Mouse (Mus musculus) neural tube, embryonic 12.5 days (tissue): Measurements from ENCODE around the gene Mapkap1. TPM values are rescaled to one million over a fixed set of nuclear protein-coding genes. Genes with fewer than 3 reads are reported as not detected.
A peak's percentile ranks its signal among the peaks of the same experiment; 100 is the strongest.

Source experiments
- ATAC-seq: fragments of 200-750 bp; cut with Nextera tagmentation; 2 replicates; pipeline ENCODE4 v1.8.0; 2017; ENCODE audit warnings: low read depth, mild to moderate bottlenecking, moderate TSS enrichment, moderate library complexity; ENCODE audit not compliant: low FRiP score
- H3K27ac ChIP-seq: fragments of 300-500 bp; sonication (generic); 2 replicates; pipeline ENCODE4 v1.5.1; 2016
- H3K27me3 ChIP-seq: fragments of 300-500 bp; sonication (generic); replicated peaks from 2 replicates; pipeline ENCODE4 v1.6.1; 2016; ENCODE audit warnings: mild to moderate bottlenecking
- H3K36me3 ChIP-seq: fragments of 300-500 bp; sonication (generic); 2 replicates; pipeline ENCODE4 v1.6.1; 2016; ENCODE audit warnings: mild to moderate bottlenecking
- H3K4me1 ChIP-seq: fragments of 300-500 bp; sonication (generic); 2 replicates; pipeline ENCODE4 v1.6.1; 2016
- H3K4me2 ChIP-seq: fragments of 300-500 bp; sonication (generic); replicated peaks from 2 replicates; pipeline ENCODE4 v1.6.1; 2016; ENCODE audit warnings: mild to moderate bottlenecking
- H3K4me3 ChIP-seq: fragments of 300-500 bp; sonication (generic); 2 replicates; pipeline ENCODE4 v1.5.1; 2016
- H3K9ac ChIP-seq: fragments of 300-500 bp; sonication (generic); 2 replicates; pipeline ENCODE4 v1.6.1; 2016; ENCODE audit warnings: mild to moderate bottlenecking
- H3K9me3 ChIP-seq: fragments of 300-500 bp; sonication (generic); 2 replicates; pipeline ENCODE4 v1.6.1; 2016; ENCODE audit warnings: mild to moderate bottlenecking
- WGBS: fragments of 180-500 bp; shearing (Covaris S2); methylation state at CpG from one replicate; pipeline ENCODE4 v1.1.7; 2016; 5-methylcytosine and 5-hydroxymethylcytosine counted together
- polyA plus RNA-seq: library from polyadenylated mRNA; unstranded; fragments of >200 nt; fragmentation: Nextera tagmentation; extraction: Ambion mirVana; gene quantifications from 2 replicates; pipeline ENCODE4 v1.2.1, GENCODE M21; 2016

The Mapkap1 gene
- 111 and 114 TPM in 2 replicates for polyA plus RNA-seq

DNA sequence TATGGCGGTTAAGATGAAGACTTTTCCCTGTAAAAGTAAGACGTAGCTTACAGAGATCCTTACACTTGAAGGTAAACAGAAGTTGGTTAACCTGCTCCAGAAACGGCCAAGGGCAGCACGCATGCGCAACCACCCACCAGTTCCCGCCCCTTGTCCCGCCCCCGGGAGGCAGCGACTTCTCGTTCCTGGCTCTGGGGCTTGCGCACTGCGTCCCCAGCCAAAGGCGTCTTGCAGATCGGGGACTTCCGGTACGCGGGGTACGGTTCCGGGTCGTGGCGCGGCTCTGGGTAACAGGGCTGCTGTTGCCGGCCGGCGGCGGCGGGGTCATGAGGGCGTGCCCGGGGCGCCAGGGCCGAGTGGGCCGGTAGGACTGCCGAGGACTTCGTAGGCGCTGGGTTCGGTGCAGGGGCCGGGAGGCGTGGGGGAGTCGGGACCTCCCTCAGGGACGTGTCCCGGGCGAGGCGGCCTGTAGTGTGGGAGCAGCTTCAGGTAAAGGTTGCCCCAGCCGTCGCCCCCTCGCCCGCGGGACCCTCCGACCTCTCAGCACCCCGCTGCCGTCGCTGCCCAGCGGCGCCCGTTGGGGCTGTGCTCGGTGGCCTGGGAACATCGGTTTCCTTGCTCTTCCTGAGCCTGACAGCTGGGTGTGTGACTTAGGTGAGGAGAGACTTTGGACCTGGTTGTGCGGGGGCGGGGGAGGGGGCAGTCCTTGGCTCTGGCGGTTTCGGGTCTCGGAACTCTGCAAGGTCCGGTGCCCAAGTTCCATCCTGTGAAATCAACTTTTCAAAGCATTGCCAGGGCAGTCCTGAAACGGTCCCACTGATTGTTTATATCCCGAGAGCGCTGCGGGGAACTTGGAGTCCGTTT lies at the start of gene Mapkap1:
Mapkap1 (plus strand) TSS at position 171 of the 864 bp plus-strand sequence.
- Histone ChIP-seq H3K27me3 (no peaks in the 10 kb centered on the region), H3K9me3 (no peaks in the 10 kb centered on the region), H3K4me1 (peaks cover 15% of the 10 kb centered on the region), H3K27ac (peak within 1 kb of the TSS; percentile 12; the same call in 1 of the 2 replicates), H3K4me2 (peak within 1 kb of the TSS; percentile 86), H3K4me3 (peak within 1 kb of the TSS; percentile 93), H3K9ac (peak within 1 kb of the TSS; percentile 91), H3K36me3 (no peaks in the 10 kb centered on the region)
- peak; percentile 99 for ATAC-seq
- WGBS, result under 1% methylated on average over 68 of the region's 68 CpGs

DNA sequence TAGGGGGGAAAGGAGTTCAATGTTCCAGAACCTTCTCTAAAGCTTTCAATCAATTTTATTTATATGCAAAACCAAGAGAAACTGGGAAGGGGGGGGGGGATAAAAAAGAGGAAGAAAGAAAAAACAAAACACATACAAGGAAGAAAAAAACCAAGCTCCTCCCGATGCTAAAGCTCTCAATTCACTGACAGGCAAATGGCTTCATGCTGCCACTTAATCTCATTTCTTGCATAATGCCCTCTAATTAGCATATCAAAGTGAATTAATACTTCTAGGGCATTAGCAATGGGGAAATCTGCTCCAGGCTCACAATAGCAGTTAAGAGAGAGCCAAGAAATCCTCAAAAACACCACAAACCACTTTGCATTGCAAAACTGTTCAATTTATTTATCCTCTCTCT lies 42.9 kb upstream of the Mapkap1 start:
- H3K36me3 ChIP-seq, result no peaks in the 10 kb centered on the region
- no peak overlapping the region for H3K4me3 ChIP-seq
- no peak for ATAC-seq
- H3K4me1 ChIP-seq, result peaks cover 30% of the 10 kb centered on the region
- H3K9ac ChIP-seq, result no peak overlapping the region
- H3K9me3 ChIP-seq, result no peaks in the 10 kb centered on the region
- no peaks in the 10 kb centered on the region for H3K27me3 ChIP-seq
- H3K27ac ChIP-seq, result no peak overlapping the region
- 11% methylated on average over 1 of the region's 1 CpGs for WGBS
- H3K4me2 ChIP-seq, result no peak overlapping the region

DNA sequence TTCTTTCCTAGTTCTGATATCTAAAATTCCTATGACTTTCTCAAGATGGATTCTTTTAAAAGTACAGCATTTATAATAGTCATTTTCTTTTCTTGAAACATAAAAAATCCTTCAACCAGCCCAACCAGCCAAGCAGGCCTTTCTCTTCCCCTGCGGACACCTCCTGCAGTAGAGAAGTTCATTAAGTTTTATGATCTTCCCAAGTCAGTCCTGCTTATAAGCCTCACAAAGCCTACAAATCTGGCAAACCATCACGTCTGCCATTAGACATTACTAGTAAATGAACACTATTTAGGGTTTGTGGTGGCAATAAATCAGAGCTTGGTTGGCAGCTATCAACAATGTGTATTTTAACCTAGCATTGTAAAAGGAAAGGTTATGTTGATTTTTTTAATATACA lies 39.5 kb upstream of the Mapkap1 start:
- H3K9me3 ChIP-seq, result no peaks in the 10 kb centered on the region
- H3K27ac ChIP-seq, result no peak overlapping the region
- H3K4me1 ChIP-seq, result peaks cover 12% of the 10 kb centered on the region; the same call in 1 of the 2 replicates
- H3K27me3 ChIP-seq, result no peaks in the 10 kb centered on the region
- no peak overlapping the region for H3K4me3 ChIP-seq
- ATAC-seq, result no peak
- no peaks in the 10 kb centered on the region for H3K36me3 ChIP-seq
- no peak overlapping the region for H3K9ac ChIP-seq
- WGBS, result 9% methylated on average over 2 of the region's 2 CpGs
- peak overlapping the region; percentile 31 for H3K4me2 ChIP-seq

DNA sequence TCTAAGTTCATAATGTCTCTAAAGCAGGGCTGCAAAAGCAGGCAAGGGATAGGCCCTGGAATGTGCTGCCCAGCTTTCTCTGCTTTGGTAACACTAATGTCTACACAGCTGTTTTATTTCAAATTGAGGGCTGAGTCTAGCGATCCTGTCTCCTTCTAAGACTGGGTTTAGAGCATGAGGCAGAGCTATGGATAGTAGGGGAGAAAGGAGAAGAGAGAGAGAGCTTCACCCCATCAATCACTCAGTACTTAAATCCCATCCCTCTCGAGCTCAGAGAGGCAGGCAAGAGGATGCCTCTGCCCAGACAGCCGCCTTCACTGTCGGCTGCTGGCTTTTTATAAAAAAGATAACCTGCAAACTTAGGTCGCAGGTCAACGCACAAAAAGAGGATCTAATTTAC lies 38.2 kb upstream of the Mapkap1 start:
- H3K4me3 ChIP-seq, result peak overlapping the region; percentile 32
- no peak for ATAC-seq
- peak overlapping the region; percentile 59 for H3K4me2 ChIP-seq
- WGBS, result 22% methylated on average over 6 of the region's 6 CpGs
- peaks cover 15% of the 10 kb centered on the region; the same call in 1 of the 2 replicates for H3K4me1 ChIP-seq
- H3K9me3 ChIP-seq, result no peaks in the 10 kb centered on the region
- peak overlapping the region; percentile 52 for H3K9ac ChIP-seq
- H3K27me3 ChIP-seq, result no peaks in the 10 kb centered on the region
- H3K27ac ChIP-seq, result peak overlapping the region; percentile 15; the same call in 1 of the 2 replicates
- no peaks in the 10 kb centered on the region for H3K36me3 ChIP-seq

DNA sequence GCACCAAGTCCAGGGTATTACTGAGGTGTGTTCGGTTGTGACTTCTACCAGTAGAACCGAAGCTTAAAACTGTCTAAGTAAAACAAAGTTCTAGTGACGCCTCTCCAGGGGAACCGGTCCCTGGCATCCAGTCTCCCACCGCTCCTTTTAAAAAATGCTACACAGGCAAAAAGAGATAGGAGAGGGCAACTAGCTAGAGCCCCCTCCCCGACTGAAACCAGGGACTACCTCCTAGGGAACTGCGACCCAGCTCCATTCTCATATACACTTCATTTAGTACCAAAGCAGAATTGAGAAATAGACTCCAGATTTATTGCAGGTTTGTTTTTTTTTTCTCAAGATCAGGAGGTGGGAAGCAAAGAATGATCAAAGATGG lies 36.2 kb upstream of the Mapkap1 start:
- Histone ChIP-seq H3K4me1 (peaks cover 18% of the 10 kb centered on the region; the same call in 1 of the 2 replicates), H3K27ac (peak overlapping the region; percentile 100; the same call in 1 of the 2 replicates), H3K36me3 (no peaks in the 10 kb centered on the region), H3K27me3 (no peaks in the 10 kb centered on the region), H3K4me3 (peak overlapping the region; percentile 95), H3K4me2 (peak overlapping the region; percentile 91), H3K9me3 (no peaks in the 10 kb centered on the region), H3K9ac (peak overlapping the region; percentile 99)
- WGBS, result 4% methylated on average over 7 of the region's 7 CpGs
- ATAC-seq, result no peak

DNA sequence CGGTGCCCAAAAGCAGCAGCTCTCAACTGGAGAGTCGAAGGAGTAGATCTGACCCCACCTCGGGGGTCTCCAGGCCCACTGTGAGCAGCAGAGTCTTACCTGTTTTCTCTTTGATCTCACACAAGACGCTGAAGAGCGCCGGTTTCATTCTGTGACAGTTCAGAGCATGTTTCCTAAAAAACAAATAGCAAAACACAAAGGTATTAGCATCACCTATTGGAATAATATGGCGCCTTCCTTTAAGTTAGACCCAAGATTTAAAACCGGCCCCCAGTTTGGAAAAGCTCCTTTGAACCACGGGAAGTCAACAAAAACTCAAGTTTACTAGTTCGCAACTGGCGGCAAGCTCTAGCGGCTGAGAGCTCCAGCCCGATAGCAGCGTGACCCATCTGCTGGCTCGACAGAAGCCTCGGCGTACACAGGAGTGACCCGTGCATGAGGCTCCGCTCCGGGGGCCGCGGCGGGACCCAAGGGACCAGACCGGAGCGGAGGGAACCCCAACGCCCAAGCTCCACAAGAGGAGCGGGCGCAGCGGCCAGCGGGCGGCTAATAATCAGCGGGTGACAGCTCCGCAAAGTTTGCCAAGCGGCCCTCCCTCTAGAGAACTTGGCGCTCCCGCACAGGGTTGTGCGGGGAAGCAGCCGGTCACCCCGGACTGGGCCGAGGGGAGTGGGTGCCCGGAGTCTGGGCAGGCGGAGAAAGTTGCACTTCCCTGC lies 35.7 kb upstream of the Mapkap1 start:
- Histone ChIP-seq H3K4me2 (peak overlapping the region; percentile 91), H3K4me3 (peak overlapping the region; percentile 95), H3K36me3 (no peaks in the 10 kb centered on the region), H3K9me3 (no peaks in the 10 kb centered on the region), H3K27me3 (no peaks in the 10 kb centered on the region), H3K9ac (peak overlapping the region; percentile 99), H3K27ac (peak overlapping the region; percentile 100), H3K4me1 (peaks cover 18% of the 10 kb centered on the region; the same call in 1 of the 2 replicates)
- no peak for ATAC-seq
- under 1% methylated on average over 42 of the region's 42 CpGs for WGBS

DNA sequence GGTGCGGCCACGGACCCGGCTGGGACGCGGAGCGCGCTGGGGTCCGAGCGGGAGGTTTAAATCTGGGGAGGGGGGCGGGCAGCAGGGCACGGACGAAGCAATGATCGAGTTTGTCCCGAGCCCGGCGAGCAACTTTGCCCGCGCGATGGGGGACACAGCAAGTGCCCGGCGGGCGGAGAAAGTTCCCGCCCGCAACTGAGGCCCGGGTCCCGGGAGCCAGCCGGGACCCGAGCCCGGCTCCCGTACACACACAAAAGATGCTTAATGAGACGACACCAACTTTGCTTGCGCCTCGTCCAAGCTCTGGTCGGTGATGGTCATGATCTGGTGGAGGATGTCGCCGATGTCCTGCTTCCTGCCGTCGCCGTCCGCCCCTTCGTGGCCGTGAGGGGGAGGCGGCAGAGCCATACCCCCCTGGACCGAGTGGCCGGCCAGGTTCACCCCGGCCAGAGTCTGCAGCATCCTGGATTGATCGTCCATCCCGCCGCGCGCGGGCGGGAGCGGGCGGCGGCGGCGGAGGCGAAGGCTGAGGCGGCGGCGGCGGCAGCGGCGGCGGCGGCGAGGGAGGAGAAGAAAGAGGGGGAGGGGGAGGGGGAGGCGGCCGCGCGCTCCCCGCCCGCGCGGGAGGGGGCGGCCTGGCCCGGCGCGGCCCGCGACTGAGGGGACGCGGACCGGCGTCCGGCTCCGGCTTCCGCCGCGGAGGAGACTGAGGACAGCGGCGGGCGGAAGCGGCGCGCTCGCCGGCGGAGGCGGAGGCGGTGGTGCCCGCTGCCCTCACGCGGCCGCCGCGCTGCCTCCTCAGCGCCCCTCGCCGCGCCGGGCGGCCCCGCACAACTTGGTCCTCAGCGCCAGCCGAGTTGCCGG lies 34.9 kb upstream of the Mapkap1 start:
- peak overlapping the region; percentile 95 for H3K4me3 ChIP-seq
- no peaks in the 10 kb centered on the region for H3K36me3 ChIP-seq
- peaks cover 18% of the 10 kb centered on the region; the same call in 1 of the 2 replicates for H3K4me1 ChIP-seq
- peak overlapping the region; percentile 99 for H3K9ac ChIP-seq
- peak overlapping the region; percentile 100 for H3K27ac ChIP-seq
- under 1% methylated on average over 81 of the region's 118 CpGs for WGBS
- ATAC-seq, result peak; percentile 43
- H3K4me2 ChIP-seq, result peak overlapping the region; percentile 91
- no peaks in the 10 kb centered on the region for H3K9me3 ChIP-seq
- H3K27me3 ChIP-seq, result no peaks in the 10 kb centered on the region

DNA sequence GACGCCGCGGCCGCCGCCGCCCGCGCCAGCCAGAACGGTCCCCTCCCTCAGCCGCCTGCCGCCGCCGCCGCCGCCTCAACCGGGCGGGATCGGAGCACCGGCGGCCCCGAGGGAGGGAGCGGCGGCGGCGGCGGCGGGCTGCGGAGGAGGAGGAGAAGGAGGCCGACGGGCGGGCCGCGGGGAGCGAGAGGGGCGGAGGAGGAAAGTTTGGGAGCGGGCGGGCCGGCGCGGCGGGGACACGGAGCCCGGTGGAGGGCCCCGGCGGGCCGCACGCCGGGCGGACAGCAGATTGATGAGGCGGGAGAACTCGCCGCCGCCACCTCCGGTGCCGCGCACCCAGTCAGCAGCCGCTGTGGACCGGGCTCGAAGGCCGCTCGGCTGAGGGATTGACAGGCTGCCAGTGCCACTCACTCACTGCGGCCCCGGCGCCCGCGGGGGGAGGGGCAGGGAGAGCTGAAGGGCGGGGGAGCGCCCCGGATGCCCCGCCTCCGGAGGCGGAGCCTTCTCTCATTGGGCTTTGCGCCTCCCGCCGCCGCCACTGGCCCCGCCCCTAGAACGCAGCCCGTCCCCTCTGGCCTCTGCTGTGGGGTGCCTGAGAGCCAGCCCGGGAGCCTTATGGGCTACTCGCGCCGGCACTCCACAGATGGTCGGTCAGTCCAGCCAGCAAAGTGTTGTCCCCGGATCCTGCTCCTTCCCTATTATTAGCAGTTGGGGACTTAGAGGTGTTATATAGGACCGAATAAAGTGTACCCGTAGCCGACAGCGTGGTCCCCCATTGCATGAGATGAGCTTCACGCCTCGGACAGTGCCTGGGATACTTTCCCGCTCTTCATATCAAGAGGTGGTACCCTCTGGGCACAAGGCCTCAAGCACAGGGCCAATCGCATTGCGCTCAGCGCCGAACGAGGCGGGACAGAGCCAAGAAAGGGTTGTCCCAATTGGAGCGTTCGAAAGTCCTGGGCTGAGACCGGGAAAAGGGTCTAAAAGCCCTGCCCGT lies 34.0 kb upstream of the Mapkap1 start, which contains the start of gene Pbx3:
Pbx3 (minus strand) TSS at position 838 of the 997 bp plus-strand sequence.
- peak; percentile 93 for ATAC-seq
- WGBS, result under 1% methylated on average over 89 of the region's 102 CpGs

DNA sequence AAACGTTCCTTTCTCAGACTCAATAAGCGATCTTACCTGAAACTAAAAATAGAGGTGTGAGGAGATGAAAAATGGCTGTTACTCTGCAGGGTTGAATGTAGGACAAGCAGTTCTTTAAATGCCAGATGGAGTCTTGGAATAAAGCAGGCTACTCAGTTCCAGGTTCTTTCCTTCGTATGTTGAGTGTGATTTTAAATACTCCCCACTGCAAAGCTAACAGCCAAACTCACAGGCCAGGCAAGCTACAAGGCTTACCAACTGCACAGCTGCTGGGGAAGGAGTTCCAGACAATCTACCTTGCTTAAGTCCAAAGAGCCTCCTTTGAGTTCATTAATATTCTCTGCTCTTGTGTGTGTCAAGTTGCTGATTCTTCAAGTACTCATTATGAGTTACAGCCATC lies 32.7 kb upstream of the Mapkap1 start:
- peaks cover 9% of the 10 kb centered on the region; the same call in 1 of the 2 replicates for H3K4me1 ChIP-seq
- no peaks in the 10 kb centered on the region for H3K9me3 ChIP-seq
- H3K27ac ChIP-seq, result no peak overlapping the region
- no peak for ATAC-seq
- peak overlapping the region; percentile 91 for H3K4me2 ChIP-seq
- H3K27me3 ChIP-seq, result no peaks in the 10 kb centered on the region
- 44% methylated on average over 3 of the region's 3 CpGs for WGBS
- H3K36me3 ChIP-seq, result no peaks in the 10 kb centered on the region
- H3K9ac ChIP-seq, result no peak overlapping the region
- H3K4me3 ChIP-seq, result no peak overlapping the region

More for the DNA sequence above, 34.0 kb upstream of the Mapkap1 start, which contains the start of gene Pbx3:
- no peaks in the 10 kb centered on the region for H3K27me3 ChIP-seq
- peak within 1 kb of the TSS; percentile 100 for H3K27ac ChIP-seq
- H3K9ac ChIP-seq, result peak within 1 kb of the TSS; percentile 99
- no peaks in the 10 kb centered on the region for H3K36me3 ChIP-seq
- H3K9me3 ChIP-seq, result no peaks in the 10 kb centered on the region
- peak within 1 kb of the TSS; percentile 91 for H3K4me2 ChIP-seq
- H3K4me3 ChIP-seq, result peak within 1 kb of the TSS; percentile 95
- H3K4me1 ChIP-seq, result peaks cover 15% of the 10 kb centered on the region; the same call in 1 of the 2 replicates

DNA sequence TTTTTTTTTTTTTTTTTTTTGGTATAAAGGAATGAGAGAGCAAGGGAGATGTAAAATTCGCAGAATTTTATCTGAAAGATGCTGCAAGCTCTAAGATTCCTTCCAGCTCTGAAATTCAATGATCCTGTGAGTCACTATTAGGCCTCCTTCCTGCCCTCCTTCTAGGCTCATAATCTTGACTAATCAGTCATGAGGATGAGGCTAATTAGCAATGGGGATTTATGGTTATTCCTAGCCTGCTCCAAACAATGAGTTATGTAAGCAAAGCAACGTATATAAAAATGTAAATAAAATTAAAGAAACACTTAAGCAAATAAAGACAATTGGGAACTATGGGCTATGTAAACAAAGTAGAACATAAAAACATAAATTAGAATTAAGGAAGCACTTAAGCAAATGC lies 32.2 kb upstream of the Mapkap1 start:
- Histone ChIP-seq H3K27me3 (no peaks in the 10 kb centered on the region), H3K4me3 (no peak overlapping the region), H3K4me2 (no peak overlapping the region), H3K9ac (no peak overlapping the region), H3K36me3 (no peaks in the 10 kb centered on the region), H3K9me3 (no peaks in the 10 kb centered on the region), H3K27ac (no peak overlapping the region), H3K4me1 (peaks cover 9% of the 10 kb centered on the region; the same call in 1 of the 2 replicates)
- no peak for ATAC-seq
- WGBS, result 62% methylated on average over 2 of the region's 2 CpGs
